Mouse (Mus musculus): ENCODE measurements at regions not wholly inside any gene's neighbourhood (a gene's known extent, or its start where the extent isn't known, plus 50 kb on each side); places are given as distances from the start of the nearest gene placed in this dataset.

DNA sequence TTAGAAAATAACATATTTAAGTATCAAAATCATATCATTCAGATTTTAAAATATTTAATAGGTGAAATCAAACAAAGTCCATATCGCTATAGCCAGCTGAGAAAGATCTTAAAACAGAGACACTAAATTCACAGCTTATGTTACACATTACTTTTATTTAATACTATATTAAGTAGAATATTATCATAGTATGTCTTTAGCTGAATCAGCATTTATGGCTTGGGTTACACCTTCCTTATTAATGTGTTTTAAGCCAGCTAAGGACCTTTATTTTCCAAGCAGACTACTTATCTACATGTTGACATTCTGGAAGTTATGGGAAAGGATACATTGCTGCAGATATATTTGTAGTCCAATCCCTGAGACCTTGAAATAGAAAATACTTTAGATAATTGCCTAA lies 684.9 kb upstream of the Adgrl4 start:
- DNase-seq (ENCODE audit: low spot score) = no peak

DNA sequence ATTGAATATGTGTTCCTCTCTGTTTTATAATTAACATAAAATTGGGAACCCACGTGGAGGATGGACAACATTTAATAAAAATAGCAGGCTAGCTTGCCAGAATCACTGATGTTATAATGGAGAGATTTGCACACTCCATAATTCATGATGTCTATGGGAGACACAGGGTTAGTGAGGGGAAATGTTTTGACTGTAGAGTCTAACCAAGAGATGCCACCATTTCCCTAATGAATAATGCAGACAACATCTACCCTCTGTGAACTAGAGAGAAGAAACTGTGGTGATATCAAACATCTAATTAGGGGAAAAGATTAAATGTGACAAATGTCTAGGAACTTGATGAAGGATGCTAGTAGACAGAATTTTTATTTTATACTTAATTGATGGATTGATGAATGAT lies 677.8 kb upstream of the Adgrl4 start:
- DNase-seq (ENCODE audit: low spot score) = no peak

DNA sequence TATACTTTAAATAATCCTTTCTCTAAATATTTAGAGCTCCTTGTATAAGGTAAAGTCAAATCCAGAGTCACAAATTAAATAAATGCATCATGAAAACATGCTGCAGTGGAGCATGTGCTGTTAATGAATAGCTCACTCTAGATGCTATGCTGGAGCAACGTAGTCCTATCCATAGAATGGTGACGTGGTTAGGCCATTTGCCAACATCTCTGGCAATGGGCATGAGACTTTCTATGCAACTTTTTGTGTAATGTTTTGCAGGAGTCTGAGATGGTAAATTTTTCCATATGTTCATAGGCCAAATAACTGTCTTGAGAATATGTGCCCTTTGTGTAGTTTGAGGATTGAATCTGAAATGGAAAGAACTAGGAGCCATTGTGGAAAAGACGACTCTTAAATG lies 653.1 kb upstream of the Adgrl4 start:
- DNase-seq (ENCODE audit: low spot score) = no peak

DNA sequence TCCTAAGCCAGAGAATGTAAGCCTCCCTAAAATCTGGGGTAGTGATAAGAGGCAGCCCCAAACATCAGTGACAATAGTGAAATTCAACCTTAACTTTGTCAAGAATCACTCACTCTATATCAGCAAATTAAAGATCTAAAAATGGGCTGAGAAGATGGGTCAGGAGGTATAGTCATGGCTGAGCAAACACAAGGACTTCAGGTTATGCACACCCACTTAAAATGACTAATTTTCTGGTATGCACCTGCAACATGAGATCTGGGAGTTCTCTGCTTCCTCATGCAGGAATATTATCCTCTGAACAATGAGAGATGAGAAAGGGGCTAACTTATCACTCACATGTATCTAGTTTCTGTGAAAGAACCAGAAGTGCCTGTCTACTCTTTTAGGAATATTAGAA lies 619.9 kb upstream of the Adgrl4 start:
- DNase-seq (ENCODE audit: low spot score) = no peak

DNA sequence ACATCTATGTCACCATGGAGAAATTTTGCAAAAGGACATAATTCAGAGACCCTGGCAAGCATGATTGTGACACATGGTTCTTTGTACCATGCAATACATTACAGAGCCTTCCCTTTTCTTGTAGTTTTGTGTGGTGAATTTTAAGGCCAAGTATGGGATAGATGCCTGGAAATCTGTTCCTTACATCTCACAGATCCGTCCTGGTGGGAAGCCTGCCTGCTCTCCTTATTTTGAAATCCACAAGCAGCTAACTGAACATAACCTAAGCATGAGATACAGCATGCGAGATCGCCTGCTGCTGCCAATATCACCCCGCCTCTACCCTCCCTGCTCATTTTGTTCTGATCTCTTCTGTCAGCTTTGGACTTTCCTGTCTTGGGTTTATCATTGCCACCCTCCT lies 618.3 kb upstream of the Adgrl4 start:
- no peak for DNase-seq (ENCODE audit: low spot score)

DNA sequence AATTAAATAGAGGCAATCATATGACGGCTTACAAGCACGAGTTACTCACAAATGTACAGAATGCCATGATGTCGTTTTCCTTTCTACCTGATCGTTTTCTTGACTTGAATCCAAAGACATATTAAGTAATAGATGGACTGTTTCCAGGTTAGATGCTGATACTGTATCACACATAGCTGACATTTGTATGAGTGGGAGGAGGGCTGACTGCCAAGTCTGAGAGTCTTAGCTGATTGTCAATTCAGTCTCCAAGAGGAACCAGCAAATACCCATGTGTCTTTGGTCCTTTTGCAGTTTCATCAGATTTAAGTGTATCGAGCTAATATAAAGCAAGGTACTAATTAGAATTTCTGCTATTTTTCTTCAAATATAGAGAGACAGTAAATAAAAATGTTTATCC lies 617.6 kb upstream of the Adgrl4 start:
- DNase-seq (ENCODE audit: low spot score) = no peak

DNA sequence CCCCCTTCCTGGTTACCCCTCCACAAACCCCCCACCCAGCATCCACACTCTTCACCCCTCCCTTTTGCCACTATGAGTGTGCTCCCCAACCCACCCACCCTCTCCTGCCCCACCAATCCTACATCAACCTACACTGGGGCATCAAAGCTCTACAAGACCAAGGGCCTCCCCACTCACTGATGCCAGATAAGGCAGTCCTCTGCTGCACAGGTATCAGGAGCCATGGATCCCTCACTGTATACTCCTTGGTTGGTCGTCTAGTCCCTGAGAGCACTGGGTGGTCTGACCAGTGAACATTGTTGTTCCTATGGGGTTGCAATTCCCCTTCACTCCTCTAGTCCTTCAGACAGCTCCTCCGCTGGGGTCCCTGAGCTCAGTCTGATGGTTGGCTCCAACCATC lies 591.7 kb upstream of the Adgrl4 start:
- DNase-seq (ENCODE audit: low spot score) = no peak

DNA sequence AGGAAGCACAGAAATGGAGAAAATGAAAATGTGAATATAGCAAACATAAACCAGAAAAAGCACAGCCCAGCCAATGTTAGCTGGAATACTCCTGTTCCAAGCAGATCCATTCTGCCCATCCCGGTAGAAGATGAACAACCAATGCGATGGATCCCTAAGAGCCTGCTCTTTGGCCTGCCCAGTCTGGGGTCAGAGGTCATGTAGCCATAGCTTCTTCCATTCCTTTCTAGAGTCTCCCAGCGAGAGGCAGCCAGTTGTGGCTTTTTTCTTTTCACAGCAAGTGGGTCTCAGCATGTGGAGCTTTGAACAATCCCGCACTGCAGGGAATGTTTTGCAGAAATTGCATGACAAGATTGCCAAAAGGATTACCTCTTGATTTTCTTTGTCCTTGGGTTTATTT lies 585.6 kb upstream of the Adgrl4 start:
- DNase-seq (ENCODE audit: low spot score) = no peak

DNA sequence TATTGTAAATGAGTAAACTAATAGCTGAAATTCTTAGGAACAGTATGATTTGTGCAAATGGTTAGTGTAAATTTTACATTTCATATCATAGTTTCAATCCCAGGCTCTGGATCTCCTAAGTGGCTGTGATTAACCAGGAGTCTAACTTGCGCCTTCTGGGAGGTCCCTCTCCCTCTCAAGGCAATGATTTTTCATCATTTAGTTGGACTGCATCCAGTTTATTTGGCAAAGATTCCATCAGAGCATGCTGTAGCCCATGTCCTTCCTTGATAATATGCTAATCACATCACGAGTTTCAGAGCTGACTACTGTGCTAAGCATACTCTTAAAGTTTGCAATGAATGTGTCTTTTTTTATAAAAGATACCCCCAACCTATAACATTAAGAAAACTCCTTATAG lies 541.0 kb upstream of the Adgrl4 start:
- no peak for DNase-seq (ENCODE audit: low spot score)

DNA sequence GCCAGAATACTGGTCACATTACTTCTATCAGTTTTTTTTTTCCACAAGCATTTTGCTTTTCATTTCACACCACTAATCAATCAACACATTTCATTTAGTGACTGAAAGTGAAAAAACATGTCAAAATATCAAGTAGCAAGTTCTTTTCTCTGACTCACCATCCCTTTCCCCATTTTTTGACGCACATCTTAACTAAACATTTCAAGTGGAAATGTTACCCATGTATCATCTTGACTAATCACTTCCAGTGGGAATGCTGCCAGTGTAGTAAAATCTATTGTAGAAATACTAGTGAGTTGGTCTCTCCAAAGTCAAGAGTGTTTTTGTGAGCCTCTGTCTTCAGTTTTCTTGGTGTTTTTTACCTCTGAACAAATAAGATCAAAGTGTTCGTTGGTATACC lies 527.6 kb upstream of the Adgrl4 start:
- DNase-seq (ENCODE audit: low spot score) = no peak

DNA sequence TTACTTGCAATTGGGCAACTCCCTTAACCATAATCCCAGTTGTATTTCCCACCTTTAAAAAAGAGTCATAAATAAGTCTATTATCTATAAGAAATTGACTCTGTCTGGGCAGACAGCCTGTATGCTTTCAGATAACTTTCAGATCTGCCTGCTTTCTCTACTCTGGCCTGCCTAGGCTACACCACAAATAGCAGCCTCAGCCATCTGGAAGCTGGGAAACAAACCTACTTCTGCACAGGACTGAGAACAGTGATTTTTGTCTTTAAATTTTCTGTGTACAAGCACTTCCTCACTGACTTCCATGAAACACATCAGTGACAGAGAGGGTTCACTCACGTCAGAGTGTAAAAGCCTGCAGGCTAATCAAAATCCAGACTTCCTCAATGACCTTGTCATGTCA lies 482.8 kb upstream of the Adgrl4 start:
- DNase-seq (ENCODE audit: low spot score) = no peak

DNA sequence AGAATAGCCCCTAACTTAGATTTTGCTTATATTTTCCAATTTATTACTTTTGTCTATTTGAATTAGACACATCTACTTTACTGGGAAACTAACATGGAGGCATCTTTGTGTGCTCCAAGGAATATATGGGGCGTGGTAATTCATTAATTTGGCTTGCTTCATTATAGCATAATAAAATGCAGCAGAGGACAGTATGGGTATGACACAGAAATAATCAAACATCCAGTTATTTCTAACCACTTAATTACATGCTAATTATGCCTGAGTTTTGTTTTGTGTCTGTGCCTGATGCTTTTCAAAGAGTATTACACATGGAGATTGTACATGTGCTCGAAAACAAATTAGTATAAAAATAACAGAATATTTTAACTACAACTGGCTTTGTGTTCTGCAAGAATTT lies 438.0 kb upstream of the Adgrl4 start:
- no peak for DNase-seq (ENCODE audit: low spot score)

DNA sequence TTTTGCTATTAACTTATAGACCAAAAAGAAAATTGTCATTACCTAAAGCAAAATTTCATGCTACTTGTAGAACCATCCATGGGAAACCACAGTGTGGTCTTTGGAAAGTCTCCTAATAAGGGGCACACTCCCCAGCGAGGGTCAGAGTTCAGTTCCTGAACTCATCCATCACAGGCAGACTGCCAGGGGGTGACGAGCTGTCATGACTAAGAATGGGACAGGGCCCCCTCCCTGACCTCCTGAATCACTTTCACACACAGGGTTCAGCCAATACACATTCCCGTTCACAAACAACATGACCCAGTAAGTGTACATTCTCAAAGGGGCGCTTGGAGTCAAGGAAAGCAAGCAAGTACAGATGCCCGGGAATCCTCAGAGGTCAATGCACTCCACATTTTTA lies 437.5 kb upstream of the Adgrl4 start:
- DNase-seq (ENCODE audit: low spot score) = no peak

DNA sequence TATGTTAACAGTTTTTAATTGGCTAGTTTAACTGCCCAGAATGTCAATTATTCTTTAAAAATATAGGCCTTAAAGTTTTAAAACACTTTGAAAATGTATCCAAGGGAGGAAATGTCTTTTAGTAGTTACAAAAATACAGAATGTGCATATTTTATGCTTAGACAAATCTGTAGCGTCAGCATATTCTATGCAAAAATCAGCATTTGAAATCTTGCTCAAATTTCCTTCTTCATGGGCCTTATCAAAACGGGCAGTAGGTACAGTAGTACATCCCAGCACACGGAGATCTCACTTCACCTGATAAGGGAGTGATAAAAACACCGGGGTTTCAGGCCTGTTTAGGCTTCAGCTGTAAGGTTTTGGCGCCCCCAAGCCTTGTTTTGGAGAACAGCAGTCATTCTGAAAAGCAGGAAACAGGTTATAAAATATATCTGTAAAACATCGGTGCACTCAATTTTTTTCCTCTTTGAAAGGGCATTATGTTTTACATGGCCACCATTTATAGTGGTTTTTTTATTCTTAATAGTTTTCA lies 435.7 kb upstream of the Adgrl4 start:
- no peak for DNase-seq (ENCODE audit: low spot score)

DNA sequence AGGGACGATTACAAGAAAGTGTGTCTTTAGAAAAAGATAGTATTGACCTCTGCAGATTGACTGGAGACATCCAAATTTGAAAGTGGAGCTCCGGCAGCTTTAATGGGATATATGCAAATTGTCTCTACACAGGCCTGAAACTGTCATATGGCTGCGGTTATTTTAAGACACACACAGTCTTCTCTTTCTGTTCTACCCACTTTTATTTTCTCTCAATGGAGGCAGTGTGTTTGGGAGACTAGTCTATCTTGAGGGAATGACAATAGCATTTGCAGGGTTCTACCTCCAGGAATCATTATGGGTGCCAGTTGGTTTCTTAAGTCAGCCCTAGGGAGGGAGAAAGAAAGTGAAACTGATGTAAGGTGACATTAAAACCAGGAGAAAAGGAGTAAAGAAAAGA lies 434.2 kb upstream of the Adgrl4 start:
- no peak for DNase-seq (ENCODE audit: low spot score)

DNA sequence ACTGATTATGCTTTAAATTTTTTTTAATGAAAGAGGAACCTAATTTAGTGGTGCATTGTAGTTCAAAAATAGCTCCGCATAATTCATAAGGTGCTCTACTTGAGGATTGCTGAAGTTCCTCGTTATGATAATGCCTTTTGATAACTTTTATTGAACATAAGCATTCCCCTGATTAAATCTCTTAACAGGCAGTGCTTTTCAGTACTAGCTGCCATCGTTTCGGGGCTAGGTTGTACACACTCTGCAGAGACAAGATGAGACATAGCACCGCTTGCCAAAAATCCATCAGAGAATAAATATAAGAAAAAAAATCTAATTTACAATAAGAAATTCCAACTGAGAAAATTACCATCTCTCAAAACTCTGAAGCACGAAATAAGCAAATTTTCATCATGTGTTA lies 433.7 kb upstream of the Adgrl4 start:
- DNase-seq (ENCODE audit: low spot score) = no peak

DNA sequence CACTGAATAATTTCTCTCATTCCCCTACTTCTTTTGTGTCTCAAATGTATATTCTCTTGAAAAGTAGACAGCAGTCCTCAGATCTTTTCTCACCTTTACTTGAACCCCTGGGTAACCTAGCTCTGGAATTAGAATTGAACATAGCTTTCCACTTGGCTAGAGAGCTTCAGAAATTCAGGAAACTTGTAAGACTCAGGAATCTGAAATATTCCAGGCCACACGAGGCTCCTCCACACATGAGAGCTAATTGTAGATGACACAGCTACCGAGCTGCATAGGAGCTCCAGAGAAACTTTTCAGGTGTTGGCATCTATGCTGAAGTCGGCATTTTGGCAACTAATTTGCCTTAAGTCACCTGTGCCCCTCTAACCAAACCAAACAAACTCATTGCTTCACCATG lies 417.7 kb upstream of the Adgrl4 start:
- no peak for DNase-seq (ENCODE audit: low spot score)

DNA sequence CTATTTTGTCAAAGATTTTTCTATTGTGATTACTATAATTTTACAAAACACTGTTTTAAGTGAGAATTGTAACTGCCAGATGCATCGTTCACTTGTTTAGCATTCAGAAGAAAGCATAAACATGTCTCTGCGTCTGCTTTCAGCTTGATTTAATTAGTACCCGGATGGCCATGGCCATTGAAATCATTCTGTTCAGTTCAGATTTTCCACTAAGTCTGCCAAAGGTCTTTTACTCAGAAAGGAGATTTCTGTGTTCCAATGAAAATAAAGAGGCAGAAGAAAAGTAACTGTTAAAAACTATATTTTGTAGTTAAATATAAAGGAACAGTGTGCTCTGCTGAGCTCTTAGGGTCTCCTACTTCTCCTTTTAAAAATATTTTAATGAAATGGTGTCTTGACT lies 380.2 kb upstream of the Adgrl4 start:
- DNase-seq (ENCODE audit: low spot score) = no peak

DNA sequence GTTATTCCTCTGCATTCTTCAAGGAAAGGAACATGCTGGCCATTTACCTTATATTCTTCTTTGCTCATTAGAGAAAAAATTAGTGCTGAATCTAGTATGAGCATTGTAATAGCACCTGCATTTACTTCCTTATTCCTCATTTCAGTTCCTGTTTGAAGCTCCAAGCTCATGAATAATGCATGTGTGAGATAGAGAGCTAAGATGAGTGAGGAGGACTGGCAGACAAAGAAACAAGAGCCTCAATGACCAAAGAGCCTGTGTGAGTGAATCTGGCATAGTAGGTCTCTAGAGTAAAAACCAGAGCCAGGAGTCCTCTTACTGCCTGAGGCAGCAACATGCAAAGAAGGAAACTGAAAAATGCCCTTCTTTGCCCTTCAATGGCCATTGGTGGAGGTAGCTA lies 365.4 kb upstream of the Adgrl4 start:
- DNase-seq (ENCODE audit: low spot score) = no peak

DNA sequence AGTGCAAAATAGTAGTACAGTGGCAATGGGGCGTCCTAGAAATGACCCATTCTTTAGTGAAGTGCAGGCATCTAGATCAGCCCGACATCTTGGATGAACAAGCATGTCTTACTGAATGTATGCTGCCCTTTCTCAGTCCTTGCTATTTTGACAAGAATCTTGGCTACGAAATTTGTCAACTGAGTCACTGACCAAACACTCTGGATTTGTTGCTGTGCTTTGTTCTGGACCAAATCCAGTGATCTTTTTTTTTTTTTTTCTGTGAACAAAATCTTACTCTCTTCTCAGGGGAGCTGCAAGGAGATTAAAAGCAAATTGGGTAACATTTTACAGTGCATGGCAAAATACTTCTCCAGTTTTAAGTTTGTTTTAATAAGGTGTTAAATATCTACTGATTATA lies 320.9 kb upstream of the Adgrl4 start:
- no peak for DNase-seq (ENCODE audit: low spot score)

DNA sequence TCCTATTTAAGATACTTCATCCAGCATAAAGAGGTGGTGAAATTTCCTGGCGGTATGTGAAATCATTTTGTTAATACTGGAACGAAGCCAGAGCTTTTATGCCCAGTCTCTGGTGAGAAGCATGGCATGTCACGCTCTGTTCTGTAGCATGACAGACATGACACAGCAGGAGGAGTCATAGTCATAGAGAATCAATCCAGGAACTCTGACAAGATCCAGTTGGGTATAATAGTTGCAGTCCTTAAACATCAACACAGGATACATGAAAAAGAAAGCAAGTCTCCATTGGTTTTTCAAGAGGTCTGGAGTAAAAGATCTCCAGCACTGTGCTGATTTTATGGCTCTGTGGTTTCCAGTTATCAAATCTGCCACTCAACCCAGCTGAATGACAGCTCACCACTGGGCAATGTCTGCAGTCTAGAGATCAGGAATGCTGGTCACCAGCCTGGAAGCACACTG lies 320.1 kb upstream of the Adgrl4 start:
- DNase-seq (ENCODE audit: low spot score) = no peak

DNA sequence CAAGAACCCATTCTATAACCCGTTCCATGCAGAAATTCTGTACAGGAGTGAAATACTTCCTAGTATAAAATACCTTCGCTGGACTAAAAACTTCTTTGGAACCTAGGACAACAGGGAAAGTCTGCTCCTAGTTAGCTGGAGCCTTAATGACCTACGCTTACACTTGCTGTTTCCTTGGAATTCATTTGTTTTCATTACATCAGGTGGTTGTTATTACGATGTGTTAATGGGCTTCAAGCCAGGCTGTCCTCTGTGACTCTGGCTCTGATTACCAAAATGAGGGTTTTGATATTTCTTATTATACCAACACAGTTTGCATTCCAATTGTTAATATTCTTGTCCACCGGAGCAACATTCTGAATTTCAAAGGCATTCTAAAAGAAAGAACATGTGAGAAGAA lies 313.6 kb upstream of the Adgrl4 start:
- no peak for DNase-seq (ENCODE audit: low spot score)

DNA sequence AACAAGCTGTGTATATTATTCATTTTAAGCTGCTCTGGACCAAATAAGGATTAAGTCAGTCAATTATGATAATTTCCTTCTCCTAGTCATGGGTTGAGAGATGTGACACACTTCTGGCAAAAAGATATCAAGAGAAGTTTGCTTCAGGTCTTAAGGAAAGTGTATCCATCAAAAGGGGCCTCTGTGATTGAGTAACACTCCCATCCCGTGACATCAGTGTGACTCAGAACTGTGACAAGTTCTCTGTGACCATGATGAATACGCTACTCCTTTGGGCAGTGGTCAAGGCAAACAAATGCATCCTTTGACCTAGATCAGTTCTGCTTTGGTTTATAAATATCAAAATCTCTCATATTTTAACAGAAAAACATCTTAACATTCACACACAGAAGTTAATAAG lies 290.8 kb upstream of the Adgrl4 start:
- no peak for DNase-seq (ENCODE audit: low spot score)

DNA sequence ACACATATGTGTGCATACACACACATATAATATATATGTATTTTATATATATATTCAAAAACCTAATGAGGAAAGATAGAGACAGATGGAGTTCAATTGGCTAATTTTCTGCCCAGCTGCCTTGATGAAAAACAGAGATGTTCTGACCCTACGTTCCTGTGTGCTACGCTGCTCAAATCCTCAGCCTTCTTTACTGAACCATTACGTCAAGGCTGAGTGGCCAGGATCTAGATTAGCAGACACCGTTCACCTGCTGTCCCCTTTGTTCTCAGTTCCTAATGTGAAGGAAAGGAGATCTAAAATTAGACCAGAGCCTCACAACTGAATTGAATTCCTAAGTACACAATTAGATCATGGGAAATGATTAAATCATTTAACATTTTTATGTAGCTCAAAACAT lies 284.3 kb upstream of the Adgrl4 start:
- DNase-seq (ENCODE audit: low spot score) = no peak

DNA sequence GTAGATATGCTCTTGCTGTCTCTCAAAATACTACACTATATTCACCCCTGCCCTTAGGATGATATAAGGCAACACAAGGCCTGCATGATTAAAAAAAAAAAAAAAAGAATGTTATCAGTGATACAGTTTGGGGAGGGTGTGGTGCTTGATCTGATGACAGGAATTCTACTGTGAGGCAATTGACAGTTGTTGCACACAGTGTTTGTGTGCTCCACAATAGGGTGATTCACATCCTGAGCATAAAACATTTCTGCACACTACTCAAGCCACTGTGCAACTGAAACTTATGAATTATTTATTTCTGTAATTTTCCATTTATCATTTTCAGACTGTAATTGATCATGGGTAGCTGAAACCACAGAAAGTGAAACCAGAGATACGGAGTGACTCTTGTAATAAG lies 277.2 kb upstream of the Adgrl4 start:
- no peak for DNase-seq (ENCODE audit: low spot score)

All from thymus, postnatal 0 days (tissue).